Mouse (Mus musculus): Measurements from ENCODE around the gene 9830107B12Rik. TPM values are rescaled to one million over a fixed set of nuclear protein-coding genes. Genes with fewer than 3 reads are reported as not detected.

9830107B12Rik gene
- polyA plus RNA-seq, 1 experiment from 2014 or later, result not detected

GRCm38 (mm10) chr17:48089446-48089845 lies 56.6 kb downstream of the 9830107B12Rik start:
- H3K36me3 ChIP-seq (replicated peaks), result no peaks in the 10 kb centered on the region
- H3K27me3 ChIP-seq (replicated peaks; ENCODE audit: low read depth, poor library complexity, severe bottlenecking), result peaks cover 17% of the 10 kb centered on the region
- H3K4me3 ChIP-seq, result no peak overlapping the region
- no peak for DNase-seq (ENCODE audit: low spot score)
- H3K9me3 ChIP-seq, result peaks cover 6% of the 10 kb centered on the region
- 79% methylated on average over 2 of the region's 2 CpGs for WGBS
- peaks cover 3% of the 10 kb centered on the region for H3K4me1 ChIP-seq
- no peak overlapping the region for H3K27ac ChIP-seq (replicated peaks)

GRCm38 (mm10) chr17:48089019-48089418 lies 57.0 kb downstream of the 9830107B12Rik start, which contains the start of gene 1700067P10Rik:
Gene 1700067P10Rik, plus strand, starts transcription at chr17:48089319.
- peaks cover 13% of the 10 kb centered on the region for H3K27me3 ChIP-seq (replicated peaks; ENCODE audit: low read depth, poor library complexity, severe bottlenecking)
- no peak within 1 kb of the TSS for H3K4me3 ChIP-seq
- no peaks in the 10 kb centered on the region for H3K4me1 ChIP-seq
- no peak for DNase-seq (ENCODE audit: low spot score)
- no peak within 1 kb of the TSS for H3K27ac ChIP-seq (replicated peaks)
- peaks cover 6% of the 10 kb centered on the region for H3K9me3 ChIP-seq
- H3K36me3 ChIP-seq (replicated peaks), result no peaks in the 10 kb centered on the region

- Histone ChIP-seq H3K9me3 (no peaks in the 10 kb centered on the region), H3K27ac (replicated peaks) (no peak overlapping the region), H3K4me1 (peaks cover 14% of the 10 kb centered on the region), H3K4me3 (no peak overlapping the region), H3K36me3 (replicated peaks) (no peaks in the 10 kb centered on the region), H3K27me3 (replicated peaks; ENCODE audit: low read depth, poor library complexity, severe bottlenecking) (no peaks in the 10 kb centered on the region)
- DNase-seq (ENCODE audit: low spot score), result no peak
- 48% methylated on average over 3 of the region's 3 CpGs for WGBS
These were observed 65.4 kb downstream of the 9830107B12Rik start for GRCm38 (mm10) chr17:48080626-48081025.

Other genes with a start within 250 kb of the 9830107B12Rik start
- gene Foxp4, start 221.6 kb downstream of the 9830107B12Rik start, polyA plus RNA-seq (2016; fragmentation: Nextera tagmentation; extraction: Ambion mirVana), result 26.9 and 28.1 TPM in 2 replicates
- not detected in 2 replicates for gene 1700122O11Rik, start 108.0 kb downstream of the 9830107B12Rik start, polyA plus RNA-seq (2016; fragmentation: Nextera tagmentation; extraction: Ambion mirVana)
- gene 1700067P10Rik, start 56.9 kb downstream of the 9830107B12Rik start, polyA plus RNA-seq (2016; fragmentation: Nextera tagmentation; extraction: Ambion mirVana), result not detected in 2 replicates
- not detected in 2 replicates for gene A530064D06Rik, start 21.0 kb upstream of the 9830107B12Rik start, polyA plus RNA-seq (2016; fragmentation: Nextera tagmentation; extraction: Ambion mirVana)
- not detected in 2 replicates for gene Trem1, start 86.5 kb upstream of the 9830107B12Rik start, polyA plus RNA-seq (2016; fragmentation: Nextera tagmentation; extraction: Ambion mirVana)
- gene Trem3, start 101.5 kb upstream of the 9830107B12Rik start, polyA plus RNA-seq (2016; fragmentation: Nextera tagmentation; extraction: Ambion mirVana), result not detected in 2 replicates
- gene Treml4, start 118.0 kb upstream of the 9830107B12Rik start, polyA plus RNA-seq (2016; fragmentation: Nextera tagmentation; extraction: Ambion mirVana), result 0.11 and 0.16 TPM in 2 replicates
- gene Treml2, start 153.2 kb upstream of the 9830107B12Rik start, polyA plus RNA-seq (2016; fragmentation: Nextera tagmentation; extraction: Ambion mirVana), result 0.28 and 0.40 TPM in 2 replicates
- gene B430306N03Rik, start 169.9 kb upstream of the 9830107B12Rik start, polyA plus RNA-seq (2016; fragmentation: Nextera tagmentation; extraction: Ambion mirVana), result not detected in 2 replicates
- gene Trem2, start 200.1 kb upstream of the 9830107B12Rik start, polyA plus RNA-seq (2016; fragmentation: Nextera tagmentation; extraction: Ambion mirVana), result 0.59 and 2.5 TPM in 2 replicates
- 1.0 and 2.2 TPM in 2 replicates for gene Treml1, start 213.6 kb upstream of the 9830107B12Rik start, polyA plus RNA-seq (2016; fragmentation: Nextera tagmentation; extraction: Ambion mirVana)

All from embryonic facial prominence, embryonic 10.5 days (tissue).